Mouse (Mus musculus) forebrain, embryonic 10.5 days (tissue): ENCODE measurements around the gene 4930486L24Rik. TPM values are rescaled to one million over a fixed set of nuclear protein-coding genes. Genes with fewer than 3 reads are reported as not detected.
"Not testable (repeated sequence)": the region's sequence is repeated elsewhere in the genome, so short reads cannot be mapped to it uniquely, and the experiment has no call there.

Experiments used
- DNase-seq: peaks from one replicate; pipeline ENCODE4 v3.0.0-alpha.2; 2017; ENCODE audit warnings: low spot score; ENCODE audit errors: extremely low spot score
- H3K27ac ChIP-seq: fragments of 300-500 bp; sonication (generic); 2 replicates; pipeline ENCODE4 v1.5.1; 2016; ENCODE audit warnings: mild to moderate bottlenecking
- H3K27me3 ChIP-seq: fragments of 300-500 bp; sonication (generic); 2 replicates; pipeline ENCODE4 v1.6.1; 2016; ENCODE audit warnings: mild to moderate bottlenecking; ENCODE audit not compliant: poor library complexity, severe bottlenecking
- H3K36me3 ChIP-seq: fragments of 300-500 bp; sonication (generic); replicated peaks from 2 replicates; pipeline ENCODE4 v1.6.1; 2016; ENCODE audit warnings: mild to moderate bottlenecking, moderate library complexity
- H3K4me1 ChIP-seq: fragments of 300-500 bp; sonication (generic); 2 replicates; pipeline ENCODE4 v1.6.1; 2016
- H3K4me3 ChIP-seq: fragments of 300-500 bp; sonication (generic); 2 replicates; pipeline ENCODE4 v1.5.1; 2016; ENCODE audit warnings: mild to moderate bottlenecking, moderate library complexity
- H3K9me3 ChIP-seq: fragments of 300-500 bp; sonication (generic); 2 replicates; pipeline ENCODE4 v1.6.1; 2016; ENCODE audit warnings: mild to moderate bottlenecking, moderate library complexity
- WGBS: fragments of 180-500 bp; shearing (Covaris S2); methylation state at CpG from one replicate; pipeline ENCODE4 v1.1.7; 2016; 5-methylcytosine and 5-hydroxymethylcytosine counted together
- polyA plus RNA-seq: library from polyadenylated mRNA; unstranded; fragments of >200 nt; fragmentation: Nextera tagmentation; extraction: Ambion mirVana; gene quantifications from 2 replicates; pipeline ENCODE4 v1.2.1, GENCODE M21; 2016

Gene 4930486L24Rik
- 0.25 TPM in 1 of 2 replicates, not detected in the other for polyA plus RNA-seq

- DNase-seq = no peak
- 78% methylated on average over 1 of the region's 1 CpGs for WGBS
- no peaks in the 10 kb centered on the region for H3K4me1 ChIP-seq
- no peaks in the 10 kb centered on the region for H3K27me3 ChIP-seq
- H3K27ac ChIP-seq = no peak within 1 kb of the TSS
- no peaks in the 10 kb centered on the region; the same call in 1 of the 2 replicates for H3K9me3 ChIP-seq
- no peak within 1 kb of the TSS for H3K4me3 ChIP-seq
- no peaks in the 10 kb centered on the region for H3K36me3 ChIP-seq
Observed at GRCm38 (mm10) chr13:60864281-60864680, at the start of gene 4930486L24Rik. TSS of gene 4930486L24Rik (minus strand) at chr13:60864475.

- H3K36me3 ChIP-seq, H3K4me1 ChIP-seq, H3K27ac ChIP-seq, H3K27me3 ChIP-seq, DNase-seq, H3K4me3 ChIP-seq: not testable (repeated sequence)
- peaks cover 11% of the 10 kb centered on the region; the same call in 1 of the 2 replicates for H3K9me3 ChIP-seq
- 88% methylated on average over 2 of the region's 2 CpGs for WGBS
Observed at GRCm38 (mm10) chr13:60904780-60905179, 40.5 kb upstream of the 4930486L24Rik start, which contains the start of gene Tpbpb. TSS of gene Tpbpb (minus strand) at chr13:60904880.

- DNase-seq = no peak
- peaks cover 19% of the 10 kb centered on the region; the same call in 1 of the 2 replicates for H3K9me3 ChIP-seq
- no peaks in the 10 kb centered on the region for H3K4me1 ChIP-seq
- no peak within 1 kb of the TSS for H3K4me3 ChIP-seq
- H3K27me3 ChIP-seq = no peaks in the 10 kb centered on the region
- H3K36me3 ChIP-seq = no peaks in the 10 kb centered on the region
- H3K27ac ChIP-seq = no peak within 1 kb of the TSS
- WGBS = 88% methylated on average over 3 of the region's 3 CpGs
Observed at GRCm38 (mm10) chr13:60897328-60897727, 33.1 kb upstream of the 4930486L24Rik start, which contains the start of gene Ctla2b. TSS of gene Ctla2b (minus strand) at chr13:60897447.

GRCm38 (mm10) chr13:60896794-60897193 is 32.5 kb upstream of the 4930486L24Rik start, which contains the start of gene Gm49392:
TSS of gene Gm49392 (minus strand) at chr13:60896894.
- WGBS = 89% methylated on average over 8 of the region's 8 CpGs
- not testable (repeated sequence) for H3K4me3 ChIP-seq, H3K36me3 ChIP-seq, H3K27ac ChIP-seq, H3K27me3 ChIP-seq, DNase-seq, H3K4me1 ChIP-seq
- peaks cover 17% of the 10 kb centered on the region; the same call in 1 of the 2 replicates for H3K9me3 ChIP-seq

GRCm38 (mm10) chr13:60895406-60896160 is 31.3 kb upstream of the 4930486L24Rik start:
- Histone ChIP-seq H3K36me3 (no peaks in the 10 kb centered on the region), H3K4me3 (no peak overlapping the region), H3K4me1 (no peaks in the 10 kb centered on the region), H3K27ac (no peak overlapping the region), H3K27me3 (no peaks in the 10 kb centered on the region), H3K9me3 (peaks cover 20% of the 10 kb centered on the region)
- DNase-seq = no peak

GRCm38 (mm10) chr13:60892301-60892700 is 28.0 kb upstream of the 4930486L24Rik start:
- WGBS = 97% methylated on average over 1 of the region's 1 CpGs
- Histone ChIP-seq H3K27ac (no peak overlapping the region), H3K27me3 (no peaks in the 10 kb centered on the region), H3K36me3 (no peaks in the 10 kb centered on the region), H3K4me3 (no peak overlapping the region), H3K4me1 (no peaks in the 10 kb centered on the region), H3K9me3 (peaks cover 14% of the 10 kb centered on the region)
- no peak for DNase-seq

- Histone ChIP-seq H3K4me3 (no peak overlapping the region), H3K27ac (no peak overlapping the region), H3K27me3 (no peaks in the 10 kb centered on the region), H3K4me1 (no peaks in the 10 kb centered on the region), H3K36me3 (no peaks in the 10 kb centered on the region), H3K9me3 (no peaks in the 10 kb centered on the region; the same call in 1 of the 2 replicates)
- WGBS = 90% methylated on average over 4 of the region's 4 CpGs
- DNase-seq = no peak
Observed at GRCm38 (mm10) chr13:60848241-60849120, 15.8 kb downstream of the 4930486L24Rik start.

- Histone ChIP-seq H3K27ac (no peak overlapping the region), H3K36me3 (no peaks in the 10 kb centered on the region), H3K9me3 (no peaks in the 10 kb centered on the region), H3K27me3 (no peaks in the 10 kb centered on the region), H3K4me3 (no peak overlapping the region), H3K4me1 (no peaks in the 10 kb centered on the region)
- DNase-seq = no peak
- 84% methylated on average over 8 of the region's 8 CpGs for WGBS
Observed at GRCm38 (mm10) chr13:60843153-60843552, 21.1 kb downstream of the 4930486L24Rik start.

GRCm38 (mm10) chr13:60842703-60843102 is 21.6 kb downstream of the 4930486L24Rik start:
- Histone ChIP-seq H3K36me3 (no peaks in the 10 kb centered on the region), H3K9me3 (no peaks in the 10 kb centered on the region), H3K27me3 (no peaks in the 10 kb centered on the region), H3K4me3 (no peak overlapping the region), H3K4me1 (no peaks in the 10 kb centered on the region), H3K27ac (no peak overlapping the region)
- no peak for DNase-seq
- 91% methylated on average over 6 of the region's 6 CpGs for WGBS

GRCm38 (mm10) chr13:60839353-60839902 is 24.8 kb downstream of the 4930486L24Rik start:
- Histone ChIP-seq H3K27ac (no peak overlapping the region), H3K36me3 (no peaks in the 10 kb centered on the region), H3K27me3 (no peaks in the 10 kb centered on the region), H3K9me3 (no peaks in the 10 kb centered on the region), H3K4me3 (no peak overlapping the region), H3K4me1 (no peaks in the 10 kb centered on the region)
- DNase-seq = no peak
- WGBS = 79% methylated on average over 2 of the region's 2 CpGs

GRCm38 (mm10) chr13:60826052-60826451 is 38.2 kb downstream of the 4930486L24Rik start:
- no peaks in the 10 kb centered on the region for H3K36me3 ChIP-seq
- no peaks in the 10 kb centered on the region for H3K9me3 ChIP-seq
- DNase-seq = no peak
- H3K4me1 ChIP-seq = no peaks in the 10 kb centered on the region
- no peak overlapping the region for H3K27ac ChIP-seq
- WGBS = 67% methylated on average over 3 of the region's 3 CpGs
- no peaks in the 10 kb centered on the region for H3K27me3 ChIP-seq
- no peak overlapping the region for H3K4me3 ChIP-seq

- no peak overlapping the region for H3K27ac ChIP-seq
- WGBS = 71% methylated on average over 3 of the region's 3 CpGs
- DNase-seq = no peak
- no peaks in the 10 kb centered on the region for H3K36me3 ChIP-seq
- no peaks in the 10 kb centered on the region for H3K9me3 ChIP-seq
- no peak overlapping the region for H3K4me3 ChIP-seq
- no peaks in the 10 kb centered on the region for H3K4me1 ChIP-seq
- no peaks in the 10 kb centered on the region for H3K27me3 ChIP-seq
Observed at GRCm38 (mm10) chr13:60820486-60821175, 43.6 kb downstream of the 4930486L24Rik start.
